Mouse (Mus musculus): Measurements from ENCODE around the gene Tent4a. TPM values are rescaled to one million over a fixed set of nuclear protein-coding genes. Genes with fewer than 3 reads are reported as not detected.

The Tent4a gene
- total and polyA plus RNA-seq, 2 experiments from 2014 or later: 5.2 to 26.1 TPM

GRCm38 (mm10) chr13:69459657-69460458 is 74.6 kb downstream of the Tent4a start:
- Histone ChIP-seq H3K36me3 (ENCODE audit: insufficient read depth, low read length) (no peaks in the 10 kb centered on the region), H3K4me3 (ENCODE audit: low read depth, low read length) (no peak overlapping the region), H3K27me3 (ENCODE audit: insufficient read depth, low read length) (no peaks in the 10 kb centered on the region), H3K9ac (replicated peaks; ENCODE audit: low read length, poor library complexity, severe bottlenecking) (no peak overlapping the region), H3K9me3 (ENCODE audit: low read length) (no peaks in the 10 kb centered on the region), H3K4me2 (ENCODE audit: low read depth, low read length, poor library complexity, severe bottlenecking) (no peak overlapping the region), H3K4me1 (ENCODE audit: insufficient read depth, low read length) (no peaks in the 10 kb centered on the region), H3K27ac (ENCODE audit: low read depth, low read length) (no peak overlapping the region)
- DNase-seq (ENCODE audit: low spot score) (peak; percentile 74), ATAC-seq (ENCODE audit: low FRiP score) (no peak)
- WGBS: 15% methylated on average over 8 of the region's 8 CpGs
- peak; percentile 89 for TF ChIP-seq CTCF (IDR thresholded peaks at IDR 0.05)

- Histone ChIP-seq H3K9me3 (ENCODE audit: low read length) (no peaks in the 10 kb centered on the region), H3K27me3 (ENCODE audit: insufficient read depth, low read length) (no peaks in the 10 kb centered on the region), H3K27ac (ENCODE audit: low read depth, low read length) (no peak overlapping the region), H3K4me3 (ENCODE audit: low read depth, low read length) (no peak overlapping the region), H3K9ac (replicated peaks; ENCODE audit: low read length, poor library complexity, severe bottlenecking) (no peak overlapping the region), H3K4me1 (ENCODE audit: insufficient read depth, low read length) (no peaks in the 10 kb centered on the region), H3K36me3 (ENCODE audit: insufficient read depth, low read length) (no peaks in the 10 kb centered on the region), H3K4me2 (ENCODE audit: low read depth, low read length, poor library complexity, severe bottlenecking) (no peak overlapping the region)
- TF ChIP-seq CTCF (IDR thresholded peaks at IDR 0.05): no peak
- 87% methylated on average over 2 of the region's 2 CpGs for whole genome bisulfite sequencing
- ATAC-seq (ENCODE audit: low FRiP score) (no peak), DNase-seq (ENCODE audit: low spot score) (no peak)
Observed at GRCm38 (mm10) chr13:69458891-69459290, 75.5 kb downstream of the Tent4a start.

DNA sequence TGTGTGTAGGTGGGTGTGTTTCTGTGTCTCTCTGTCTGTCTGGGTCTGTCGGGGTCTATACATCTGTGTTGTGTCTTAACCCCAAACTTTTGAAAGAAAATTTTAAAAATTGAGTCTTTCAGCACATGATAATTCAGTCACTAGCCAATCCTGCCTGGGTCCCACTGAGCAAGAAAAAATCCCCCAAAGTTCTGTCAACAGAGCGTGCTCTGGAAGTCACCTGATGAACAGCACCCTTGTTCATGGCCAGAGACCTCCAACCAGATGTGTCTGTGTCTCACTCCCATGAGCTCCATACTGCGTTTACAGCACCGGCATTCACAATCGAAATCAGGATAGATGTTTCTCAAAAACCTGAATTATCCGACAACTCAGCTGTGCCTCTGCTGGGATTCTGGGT is 76.0 kb downstream of the Tent4a start:
- Histone ChIP-seq H3K36me3 (ENCODE audit: insufficient read depth, low read length) (no peaks in the 10 kb centered on the region), H3K4me2 (ENCODE audit: low read depth, low read length, poor library complexity, severe bottlenecking) (no peak overlapping the region), H3K27ac (ENCODE audit: low read depth, low read length) (no peak overlapping the region), H3K4me3 (ENCODE audit: low read depth, low read length) (no peak overlapping the region), H3K4me1 (ENCODE audit: insufficient read depth, low read length) (no peaks in the 10 kb centered on the region), H3K9ac (replicated peaks; ENCODE audit: low read length, poor library complexity, severe bottlenecking) (no peak overlapping the region), H3K27me3 (ENCODE audit: insufficient read depth, low read length) (no peaks in the 10 kb centered on the region), H3K9me3 (ENCODE audit: low read length) (no peaks in the 10 kb centered on the region)
- ATAC-seq (ENCODE audit: low FRiP score): no peak
- TF ChIP-seq CTCF (IDR thresholded peaks at IDR 0.05): no peak
- WGBS: 93% methylated on average over 6 of the region's 6 CpGs
- DNase-seq (ENCODE audit: low spot score): no peak

- Histone ChIP-seq H3K27ac (ENCODE audit: low read depth, low read length) (no peak overlapping the region), H3K4me3 (ENCODE audit: low read depth, low read length) (no peak overlapping the region), H3K36me3 (ENCODE audit: insufficient read depth, low read length) (no peaks in the 10 kb centered on the region), H3K4me2 (ENCODE audit: low read depth, low read length, poor library complexity, severe bottlenecking) (no peak overlapping the region), H3K9me3 (ENCODE audit: low read length) (no peaks in the 10 kb centered on the region), H3K4me1 (ENCODE audit: insufficient read depth, low read length) (no peaks in the 10 kb centered on the region), H3K9ac (replicated peaks; ENCODE audit: low read length, poor library complexity, severe bottlenecking) (no peak overlapping the region), H3K27me3 (ENCODE audit: insufficient read depth, low read length) (no peaks in the 10 kb centered on the region)
- 84% methylated on average over 2 of the region's 2 CpGs for WGBS
- DNase-seq (ENCODE audit: low spot score) (no peak), ATAC-seq (ENCODE audit: low FRiP score) (no peak)
- no peak for TF ChIP-seq CTCF (IDR thresholded peaks at IDR 0.05)
Observed at GRCm38 (mm10) chr13:69457105-69457504, 77.3 kb downstream of the Tent4a start.

DNA sequence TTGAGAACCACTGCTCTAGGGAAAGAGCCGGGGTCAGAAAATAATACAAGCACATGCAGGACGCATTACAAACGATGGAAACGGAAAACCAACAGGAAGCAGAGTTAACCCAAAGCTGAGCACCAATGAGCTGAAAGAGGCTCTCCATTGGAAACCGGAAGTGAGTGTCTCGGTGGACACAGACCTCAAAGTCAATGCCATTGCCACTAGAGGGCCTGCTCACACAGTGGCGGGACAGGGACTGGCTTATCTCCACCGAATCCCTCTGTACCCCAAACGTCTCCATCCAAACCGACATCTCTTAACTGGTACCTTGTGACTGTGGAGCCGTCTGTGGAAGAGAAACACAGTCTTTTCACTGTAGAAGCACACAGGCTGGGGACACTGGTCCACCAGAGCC is 77.8 kb downstream of the Tent4a start:
- DNase-seq (ENCODE audit: low spot score): no peak
- H3K4me1 ChIP-seq (ENCODE audit: insufficient read depth, low read length): no peaks in the 10 kb centered on the region
- no peak overlapping the region for H3K27ac ChIP-seq (ENCODE audit: low read depth, low read length)
- no peak overlapping the region for H3K4me2 ChIP-seq (ENCODE audit: low read depth, low read length, poor library complexity, severe bottlenecking)
- WGBS: 84% methylated on average over 11 of the region's 11 CpGs
- H3K36me3 ChIP-seq (ENCODE audit: insufficient read depth, low read length): no peaks in the 10 kb centered on the region
- no peak overlapping the region for H3K4me3 ChIP-seq (ENCODE audit: low read depth, low read length)
- no peak overlapping the region for H3K9ac ChIP-seq (replicated peaks; ENCODE audit: low read length, poor library complexity, severe bottlenecking)
- no peak for TF ChIP-seq CTCF (IDR thresholded peaks at IDR 0.05)
- H3K9me3 ChIP-seq (ENCODE audit: low read length): no peaks in the 10 kb centered on the region
- no peaks in the 10 kb centered on the region for H3K27me3 ChIP-seq (ENCODE audit: insufficient read depth, low read length)
- ATAC-seq (ENCODE audit: low FRiP score): no peak

DNA sequence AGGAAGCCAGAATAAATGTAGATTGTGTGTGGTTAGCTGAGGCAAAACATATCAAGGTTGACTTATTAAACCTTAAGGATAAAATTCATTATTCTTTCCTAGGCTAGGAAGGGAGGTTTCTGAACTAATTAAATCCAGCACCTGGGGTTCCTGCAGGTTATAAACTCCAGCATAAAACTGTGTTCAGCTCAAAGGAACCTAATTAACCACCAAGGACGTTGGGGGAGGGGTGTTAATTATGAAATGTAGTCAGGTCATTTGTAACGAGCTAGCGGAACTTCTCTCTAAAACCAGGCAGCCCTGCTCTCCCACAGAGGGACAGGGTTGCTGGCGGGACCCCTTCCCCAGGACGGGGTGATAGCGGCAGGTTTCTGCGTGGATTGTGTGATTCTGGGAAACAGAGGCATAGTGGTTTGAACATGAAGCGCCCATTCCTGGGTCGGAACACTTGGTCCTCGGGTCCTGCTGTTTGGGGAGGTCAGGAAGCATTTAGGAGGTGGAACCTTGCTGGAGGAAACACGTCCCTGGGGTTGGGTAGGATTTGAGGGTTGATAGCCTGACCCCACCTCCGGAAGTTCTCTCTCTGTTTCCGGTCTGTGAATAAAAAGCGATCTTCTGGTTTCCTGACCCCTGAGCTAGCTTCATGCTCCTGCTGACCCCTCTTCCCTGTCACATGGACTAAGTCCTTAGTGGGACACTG is 78.8 kb downstream of the Tent4a start:
- ATAC-seq (ENCODE audit: low FRiP score): no peak
- no peak for TF ChIP-seq CTCF (IDR thresholded peaks at IDR 0.05)
- no peak overlapping the region for H3K4me3 ChIP-seq (ENCODE audit: low read depth, low read length)
- H3K9ac ChIP-seq (replicated peaks; ENCODE audit: low read length, poor library complexity, severe bottlenecking): no peak overlapping the region
- no peak overlapping the region for H3K27ac ChIP-seq (ENCODE audit: low read depth, low read length)
- DNase-seq (ENCODE audit: low spot score): peak; percentile 51
- no peaks in the 10 kb centered on the region for H3K36me3 ChIP-seq (ENCODE audit: insufficient read depth, low read length)
- H3K27me3 ChIP-seq (ENCODE audit: insufficient read depth, low read length): no peaks in the 10 kb centered on the region
- H3K9me3 ChIP-seq (ENCODE audit: low read length): no peaks in the 10 kb centered on the region
- H3K4me2 ChIP-seq (ENCODE audit: low read depth, low read length, poor library complexity, severe bottlenecking): no peak overlapping the region
- WGBS: 79% methylated on average over 14 of the region's 14 CpGs
- no peaks in the 10 kb centered on the region for H3K4me1 ChIP-seq (ENCODE audit: insufficient read depth, low read length)

Other genes starting within 250 kb of the Tent4a start
- gene Nsun2, start 871 bp downstream of the Tent4a start, total RNA-seq (2014; rRNA removed): 51.1 and 60.3 TPM in 2 replicates
- 56.7 and 60.2 TPM in 2 replicates for gene Nsun2, start 871 bp downstream of the Tent4a start, polyA plus RNA-seq (2015; fragmentation: Nextera tagmentation; extraction: Ambion mirVana)
- 20.6 and 22.9 TPM in 2 replicates for gene Srd5a1, start 76.8 kb upstream of the Tent4a start, total RNA-seq (2014; rRNA removed)
- 35.9 and 36.3 TPM in 2 replicates for gene Srd5a1, start 76.8 kb upstream of the Tent4a start, polyA plus RNA-seq (2015; fragmentation: Nextera tagmentation; extraction: Ambion mirVana)
- gene Ube2ql1, start 205.3 kb upstream of the Tent4a start, total RNA-seq (2014; rRNA removed): 145 and 157 TPM in 2 replicates
- 25.1 and 25.8 TPM in 2 replicates for gene Ube2ql1, start 205.3 kb upstream of the Tent4a start, polyA plus RNA-seq (2015; fragmentation: Nextera tagmentation; extraction: Ambion mirVana)

All from midbrain, postnatal 0 days (tissue).